Mouse (Mus musculus) stomach, embryonic 14.5 days (tissue): ENCODE data around the gene Lrrk1. TPM values are rescaled to one million over a fixed set of nuclear protein-coding genes. Genes with fewer than 3 reads are reported as not detected.

Experiments
- ATAC-seq: fragments of 200-750 bp; cut with Nextera tagmentation; 2 replicates; pipeline ENCODE4 v1.8.0; 2017; ENCODE audit warnings: low read depth, moderate TSS enrichment; ENCODE audit not compliant: insufficient number of reproducible peaks, insufficient read depth, low FRiP score
- H3K27ac ChIP-seq: fragments of 300-500 bp; sonication (generic); 2 replicates; pipeline ENCODE4 v1.5.1; 2014; ENCODE audit warnings: mild to moderate bottlenecking, low read length, moderate library complexity, mixed read lengths
- H3K27me3 ChIP-seq: fragments of 300-500 bp; sonication (generic); 2 replicates; pipeline ENCODE4 v1.6.1; 2014; ENCODE audit warnings: low read length, control low read depth, mixed read lengths; ENCODE audit not compliant: control insufficient read depth, insufficient read depth
- H3K36me3 ChIP-seq: fragments of 300-500 bp; sonication (generic); 2 replicates; pipeline ENCODE4 v1.6.1; 2014; ENCODE audit warnings: mild to moderate bottlenecking, control low read depth, low read length, moderate library complexity, mixed read lengths; ENCODE audit not compliant: control insufficient read depth, insufficient read depth
- H3K4me1 ChIP-seq: fragments of 300-500 bp; sonication (generic); 2 replicates; pipeline ENCODE4 v1.6.1; 2014; ENCODE audit warnings: low read length, control low read depth, mixed read lengths; ENCODE audit not compliant: control insufficient read depth, insufficient read depth
- H3K4me2 ChIP-seq: fragments of 300-500 bp; sonication (generic); replicated peaks from 2 replicates; pipeline ENCODE4 v1.6.1; 2014; ENCODE audit warnings: low read depth, low read length, control low read depth
- H3K4me3 ChIP-seq: fragments of 300-500 bp; sonication (generic); 2 replicates; pipeline ENCODE4 v1.5.1; 2014; ENCODE audit warnings: low read depth, low read length, control low read depth
- H3K9ac ChIP-seq: fragments of 300-500 bp; sonication (generic); replicated peaks from 2 replicates; pipeline ENCODE4 v1.6.1; 2014; ENCODE audit warnings: low read depth, mild to moderate bottlenecking, control low read depth, low read length, moderate library complexity, mixed read lengths
- H3K9me3 ChIP-seq: fragments of 300-500 bp; sonication (generic); 2 replicates; pipeline ENCODE4 v1.6.1; 2016; ENCODE audit warnings: low read depth, low read length, control low read depth; ENCODE audit not compliant: control insufficient read depth
- WGBS: fragments of 180-500 bp; shearing (Covaris S2); extraction: QIAGEN DNeasy Blood & Tissue Kit; methylation state at CpG from one replicate; pipeline ENCODE4 v1.1.7; 2014; 5-methylcytosine and 5-hydroxymethylcytosine counted together
- polyA plus RNA-seq: library from polyadenylated mRNA; unstranded; fragments of >200 nt; fragmentation: Nextera tagmentation; extraction: Ambion mirVana; gene quantifications from 2 replicates; pipeline ENCODE4 v1.2.1, GENCODE M21; 2014

Gene Lrrk1
- polyA plus RNA-seq, 1 experiment from 2014 or later, result 17.9 TPM

GRCm38 (mm10) chr7:66359044-66359443 is 29.1 kb downstream of the Lrrk1 start:
- 84% methylated on average over 4 of the region's 4 CpGs for WGBS
- Histone ChIP-seq H3K4me2 (no peak overlapping the region), H3K27me3 (no peaks in the 10 kb centered on the region), H3K4me3 (no peak overlapping the region), H3K9me3 (no peaks in the 10 kb centered on the region), H3K27ac (no peak overlapping the region), H3K4me1 (no peaks in the 10 kb centered on the region), H3K36me3 (peaks cover 3% of the 10 kb centered on the region; the same call in 1 of the 2 replicates), H3K9ac (no peak overlapping the region)
- ATAC-seq, result no peak

GRCm38 (mm10) chr7:66358461-66358860 is 29.7 kb downstream of the Lrrk1 start:
- no peak overlapping the region for H3K4me3 ChIP-seq
- H3K9ac ChIP-seq, result no peak overlapping the region
- WGBS, result 89% methylated on average over 3 of the region's 3 CpGs
- H3K27ac ChIP-seq, result no peak overlapping the region
- no peak for ATAC-seq
- no peaks in the 10 kb centered on the region for H3K27me3 ChIP-seq
- H3K36me3 ChIP-seq, result peaks cover 3% of the 10 kb centered on the region; the same call in 1 of the 2 replicates
- no peaks in the 10 kb centered on the region for H3K9me3 ChIP-seq
- no peak overlapping the region for H3K4me2 ChIP-seq
- H3K4me1 ChIP-seq, result no peaks in the 10 kb centered on the region

- 84% methylated on average over 8 of the region's 8 CpGs for WGBS
- no peak overlapping the region for H3K9ac ChIP-seq
- H3K9me3 ChIP-seq, result no peaks in the 10 kb centered on the region
- no peak overlapping the region for H3K4me2 ChIP-seq
- H3K36me3 ChIP-seq, result peaks cover 3% of the 10 kb centered on the region; the same call in 1 of the 2 replicates
- no peak overlapping the region for H3K27ac ChIP-seq
- H3K4me3 ChIP-seq, result no peak overlapping the region
- no peaks in the 10 kb centered on the region for H3K27me3 ChIP-seq
- ATAC-seq, result no peak
- H3K4me1 ChIP-seq, result no peaks in the 10 kb centered on the region
Observed at GRCm38 (mm10) chr7:66355791-66356522, 32.2 kb downstream of the Lrrk1 start.

- ATAC-seq, result no peak
- H3K27me3 ChIP-seq, result no peaks in the 10 kb centered on the region
- H3K4me3 ChIP-seq, result no peak overlapping the region
- H3K4me1 ChIP-seq, result 0 out of 2 replicates have a peak, but pooled peaks cover 1% of the 10 kb centered on the region
- no peaks in the 10 kb centered on the region; the same call in 1 of the 2 replicates for H3K36me3 ChIP-seq
- H3K27ac ChIP-seq, result no peak overlapping the region
- H3K9me3 ChIP-seq, result no peaks in the 10 kb centered on the region
- no peak overlapping the region for H3K9ac ChIP-seq
- H3K4me2 ChIP-seq, result no peak overlapping the region
- WGBS, result 40% methylated on average over 3 of the region's 3 CpGs
Observed at GRCm38 (mm10) chr7:66354911-66355310, 33.2 kb downstream of the Lrrk1 start.

GRCm38 (mm10) chr7:66351074-66351473 is 37.1 kb downstream of the Lrrk1 start:
- no peak for ATAC-seq
- 88% methylated on average over 4 of the region's 4 CpGs for WGBS
- no peaks in the 10 kb centered on the region for H3K9me3 ChIP-seq
- H3K9ac ChIP-seq, result no peak overlapping the region
- no peak overlapping the region for H3K27ac ChIP-seq
- no peaks in the 10 kb centered on the region for H3K36me3 ChIP-seq
- H3K27me3 ChIP-seq, result no peaks in the 10 kb centered on the region
- H3K4me1 ChIP-seq, result peaks cover 9% of the 10 kb centered on the region; the same call in 1 of the 2 replicates
- no peak overlapping the region for H3K4me3 ChIP-seq
- H3K4me2 ChIP-seq, result no peak overlapping the region

- no peak for ATAC-seq
- H3K4me1 ChIP-seq, result peaks cover 9% of the 10 kb centered on the region; the same call in 1 of the 2 replicates
- 44% methylated on average over 11 of the region's 11 CpGs for WGBS
- no peak overlapping the region for H3K27ac ChIP-seq
- H3K36me3 ChIP-seq, result no peaks in the 10 kb centered on the region
- no peak overlapping the region for H3K4me2 ChIP-seq
- H3K27me3 ChIP-seq, result no peaks in the 10 kb centered on the region
- no peaks in the 10 kb centered on the region for H3K9me3 ChIP-seq
- H3K4me3 ChIP-seq, result no peak overlapping the region
- no peak overlapping the region for H3K9ac ChIP-seq
Observed at GRCm38 (mm10) chr7:66349670-66350069, 38.5 kb downstream of the Lrrk1 start.

- H3K4me3 ChIP-seq, result no peak overlapping the region
- no peak overlapping the region for H3K4me2 ChIP-seq
- peaks cover 9% of the 10 kb centered on the region; the same call in 1 of the 2 replicates for H3K4me1 ChIP-seq
- no peak overlapping the region for H3K27ac ChIP-seq
- H3K9ac ChIP-seq, result no peak overlapping the region
- no peaks in the 10 kb centered on the region for H3K36me3 ChIP-seq
- H3K27me3 ChIP-seq, result no peaks in the 10 kb centered on the region
- H3K9me3 ChIP-seq, result no peaks in the 10 kb centered on the region
- no peak for ATAC-seq
- WGBS, result 83% methylated on average over 10 of the region's 10 CpGs
Observed at GRCm38 (mm10) chr7:66348588-66348987, 39.6 kb downstream of the Lrrk1 start.

GRCm38 (mm10) chr7:66346959-66347663 is 41.0 kb downstream of the Lrrk1 start:
- Histone ChIP-seq H3K9me3 (no peaks in the 10 kb centered on the region), H3K4me1 (peaks cover 9% of the 10 kb centered on the region; the same call in 1 of the 2 replicates), H3K27ac (no peak overlapping the region), H3K27me3 (no peaks in the 10 kb centered on the region), H3K36me3 (no peaks in the 10 kb centered on the region), H3K4me2 (no peak overlapping the region), H3K9ac (no peak overlapping the region), H3K4me3 (no peak overlapping the region)
- 36% methylated on average over 9 of the region's 9 CpGs for WGBS
- ATAC-seq, result 0 out of 2 replicates have a peak, but pooled peaks have one; percentile 53
